Mouse (Mus musculus): Measurements from ENCODE around the gene Pdxdc1. TPM values are rescaled to one million over a fixed set of nuclear protein-coding genes. Genes with fewer than 3 reads are reported as not detected.

The Pdxdc1 gene
- polyA plus RNA-seq, 1 experiment from 2014 or later = 67.0 TPM

- no peak for ATAC-seq (replicated peaks)
- H3K4me3 ChIP-seq = no peak overlapping the region
- no peaks in the 10 kb centered on the region for H3K36me3 ChIP-seq
- no peak overlapping the region for H3K9ac ChIP-seq (replicated peaks)
- 88% methylated on average over 6 of the region's 6 CpGs for WGBS
- no peaks in the 10 kb centered on the region for H3K9me3 ChIP-seq
- H3K4me2 ChIP-seq (replicated peaks) = no peak overlapping the region
- H3K4me1 ChIP-seq = no peaks in the 10 kb centered on the region
- no peak overlapping the region for H3K27ac ChIP-seq (replicated peaks)
- no peaks in the 10 kb centered on the region for H3K27me3 ChIP-seq
These were observed 18.1 kb upstream of the Pdxdc1 start for GRCm38 (mm10) chr16:13921063-13921462.

DNA sequence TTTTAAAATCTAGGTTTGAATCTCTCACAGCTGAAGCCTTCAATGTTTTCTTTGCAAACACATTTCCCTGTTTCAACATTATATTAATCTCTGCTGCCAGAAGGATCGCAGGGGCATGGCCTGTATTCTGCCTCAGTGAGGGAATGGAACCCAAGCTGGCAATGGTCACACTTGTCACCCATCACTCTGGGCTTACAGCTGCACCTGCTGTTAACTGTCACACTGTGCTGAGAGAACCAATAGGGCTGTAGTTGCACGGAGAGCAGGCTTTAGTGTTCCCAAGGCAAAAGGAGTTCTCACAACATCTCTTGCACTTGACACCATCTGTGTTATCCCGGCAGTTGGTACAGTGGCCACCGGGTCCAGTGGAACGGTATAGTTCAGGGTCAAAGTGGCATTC, 17.2 kb upstream of the Pdxdc1 start:
- Histone ChIP-seq H3K36me3 (peaks cover 5% of the 10 kb centered on the region; the same call in 1 of the 2 replicates), H3K9ac (replicated peaks) (no peak overlapping the region), H3K9me3 (no peaks in the 10 kb centered on the region), H3K27ac (replicated peaks) (no peak overlapping the region), H3K4me3 (no peak overlapping the region), H3K27me3 (no peaks in the 10 kb centered on the region), H3K4me1 (no peaks in the 10 kb centered on the region), H3K4me2 (replicated peaks) (no peak overlapping the region)
- no peak for ATAC-seq (replicated peaks)
- WGBS = 94% methylated on average over 5 of the region's 5 CpGs

GRCm38 (mm10) chr16:13907297-13907696, 4.4 kb upstream of the Pdxdc1 start:
- WGBS = 89% methylated on average over 3 of the region's 3 CpGs
- H3K36me3 ChIP-seq = no peaks in the 10 kb centered on the region
- H3K27ac ChIP-seq (replicated peaks) = no peak overlapping the region
- ATAC-seq (replicated peaks) = no peak
- no peaks in the 10 kb centered on the region for H3K9me3 ChIP-seq
- H3K4me2 ChIP-seq (replicated peaks) = no peak overlapping the region
- no peak overlapping the region for H3K4me3 ChIP-seq
- no peaks in the 10 kb centered on the region for H3K27me3 ChIP-seq
- peaks cover 7% of the 10 kb centered on the region for H3K4me1 ChIP-seq
- no peak overlapping the region for H3K9ac ChIP-seq (replicated peaks)

GRCm38 (mm10) chr16:13903488-13903887, 557 bp upstream of the Pdxdc1 start:
- ATAC-seq (replicated peaks) = peak; percentile 92

DNA sequence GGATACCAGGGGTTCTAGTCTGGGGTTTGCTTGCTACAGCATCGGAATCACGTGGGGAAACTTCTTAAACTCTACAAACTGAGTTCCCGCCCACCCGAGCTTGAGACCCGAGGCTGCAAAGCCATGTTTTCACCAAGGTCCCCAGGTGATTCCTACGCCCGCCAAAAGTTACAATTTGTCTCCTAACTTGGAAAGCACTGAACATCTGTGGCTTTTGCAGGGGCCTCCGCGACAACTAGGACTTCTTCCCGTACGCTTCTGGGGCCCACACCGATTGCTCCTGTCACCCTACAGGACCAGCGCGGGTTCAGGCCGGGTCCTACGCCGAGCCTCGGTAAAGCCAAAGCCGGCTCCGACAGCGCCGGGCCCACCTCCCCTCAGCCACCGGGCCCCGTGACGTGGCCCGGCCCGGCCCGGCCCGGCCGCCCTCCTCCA, 517 bp downstream of the Pdxdc1 start:
- Histone ChIP-seq H3K36me3 (no peaks in the 10 kb centered on the region), H3K4me3 (peak overlapping the region; percentile 57), H3K9me3 (no peaks in the 10 kb centered on the region), H3K4me2 (replicated peaks) (peak overlapping the region; percentile 64), H3K4me1 (peaks cover 18% of the 10 kb centered on the region), H3K27ac (replicated peaks) (peak overlapping the region; percentile 89), H3K27me3 (no peaks in the 10 kb centered on the region), H3K9ac (replicated peaks) (peak overlapping the region; percentile 64)
- no peak; the same call in 1 of the 2 replicates for ATAC-seq (replicated peaks)
- under 1% methylated on average over 30 of the region's 30 CpGs for WGBS

More at GRCm38 (mm10) chr16:13903488-13903887, 557 bp upstream of the Pdxdc1 start:
- Histone ChIP-seq H3K4me2 (replicated peaks) (peak overlapping the region; percentile 64), H3K27me3 (no peaks in the 10 kb centered on the region), H3K9ac (replicated peaks) (peak overlapping the region; percentile 64), H3K4me3 (peak overlapping the region; percentile 57), H3K4me1 (peaks cover 18% of the 10 kb centered on the region), H3K36me3 (no peaks in the 10 kb centered on the region), H3K9me3 (no peaks in the 10 kb centered on the region), H3K27ac (replicated peaks) (peak overlapping the region; percentile 89)
- 5% methylated on average over 8 of the region's 8 CpGs for WGBS

- Histone ChIP-seq H3K27ac (replicated peaks) (no peak overlapping the region), H3K9ac (replicated peaks) (no peak overlapping the region), H3K36me3 (no peaks in the 10 kb centered on the region), H3K27me3 (no peaks in the 10 kb centered on the region), H3K4me3 (no peak overlapping the region), H3K4me1 (peaks cover 16% of the 10 kb centered on the region), H3K9me3 (no peaks in the 10 kb centered on the region), H3K4me2 (replicated peaks) (no peak overlapping the region)
- ATAC-seq (replicated peaks) = no peak
- WGBS = 66% methylated on average over 2 of the region's 2 CpGs
These were observed 4.0 kb downstream of the Pdxdc1 start for GRCm38 (mm10) chr16:13898981-13899380.

- 91% methylated on average over 3 of the region's 3 CpGs for WGBS
- peaks cover 2% of the 10 kb centered on the region; the same call in 1 of the 2 replicates for H3K4me1 ChIP-seq
These were observed 6.6 kb downstream of the Pdxdc1 start for GRCm38 (mm10) chr16:13896357-13896756.

DNA sequence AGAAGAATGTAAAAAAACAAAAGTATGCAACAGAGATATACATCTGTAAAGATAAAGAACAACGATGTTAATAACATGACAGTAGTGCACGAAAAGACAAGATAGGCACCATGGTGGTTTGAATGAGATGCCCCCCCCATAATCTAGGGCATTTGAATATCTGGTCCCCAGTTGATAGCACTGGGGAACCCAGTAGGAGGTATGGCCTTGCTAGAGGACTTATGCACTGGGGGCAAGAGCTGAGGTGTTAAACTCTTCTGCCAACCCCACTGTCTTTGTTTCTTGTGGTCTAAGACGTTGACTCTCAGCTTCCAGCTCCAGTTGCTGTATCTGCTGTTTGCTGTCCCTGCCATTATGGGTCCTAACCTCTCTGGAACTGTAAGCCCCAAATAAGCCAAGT, 7.2 kb downstream of the Pdxdc1 start:
- Histone ChIP-seq H3K36me3 (no peaks in the 10 kb centered on the region), H3K27me3 (no peaks in the 10 kb centered on the region), H3K4me2 (replicated peaks) (no peak overlapping the region), H3K27ac (replicated peaks) (no peak overlapping the region), H3K9me3 (no peaks in the 10 kb centered on the region), H3K4me3 (no peak overlapping the region), H3K9ac (replicated peaks) (no peak overlapping the region), H3K4me1 (no peaks in the 10 kb centered on the region)
- WGBS = 90% methylated on average over 3 of the region's 3 CpGs
- no peak for ATAC-seq (replicated peaks)

More at GRCm38 (mm10) chr16:13896357-13896756, 6.6 kb downstream of the Pdxdc1 start:
- no peak overlapping the region for H3K4me3 ChIP-seq
- H3K9me3 ChIP-seq = no peaks in the 10 kb centered on the region
- no peak overlapping the region for H3K4me2 ChIP-seq (replicated peaks)
- no peak for ATAC-seq (replicated peaks)
- no peak overlapping the region for H3K27ac ChIP-seq (replicated peaks)
- no peak overlapping the region for H3K9ac ChIP-seq (replicated peaks)
- no peaks in the 10 kb centered on the region for H3K27me3 ChIP-seq
- H3K36me3 ChIP-seq = no peaks in the 10 kb centered on the region

DNA sequence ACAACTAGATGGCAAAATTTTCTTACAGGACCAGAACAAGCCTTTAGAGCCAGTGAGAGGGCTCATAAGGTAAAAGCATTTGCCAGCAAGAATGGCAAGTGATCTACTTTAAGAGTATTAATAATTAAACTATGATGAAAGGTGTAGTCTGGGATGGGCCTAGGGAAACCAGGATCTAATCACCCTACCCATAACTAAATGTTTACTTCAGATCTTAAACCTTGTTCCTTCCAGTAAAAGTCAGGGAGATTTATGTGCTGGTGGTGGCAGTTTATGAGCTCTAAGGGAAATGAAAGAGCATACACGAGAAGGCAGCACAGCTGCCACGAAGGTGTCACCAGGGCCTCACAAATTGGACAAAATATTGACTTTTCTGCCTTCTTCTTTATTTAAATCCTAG, 8.8 kb downstream of the Pdxdc1 start:
- H3K4me1 ChIP-seq = no peaks in the 10 kb centered on the region
- H3K9ac ChIP-seq (replicated peaks) = no peak overlapping the region
- 95% methylated on average over 2 of the region's 2 CpGs for WGBS
- H3K27ac ChIP-seq (replicated peaks) = no peak overlapping the region
- no peak for ATAC-seq (replicated peaks)
- no peak overlapping the region for H3K4me2 ChIP-seq (replicated peaks)
- no peaks in the 10 kb centered on the region for H3K9me3 ChIP-seq
- no peak overlapping the region for H3K4me3 ChIP-seq
- no peaks in the 10 kb centered on the region for H3K27me3 ChIP-seq
- no peaks in the 10 kb centered on the region for H3K36me3 ChIP-seq

GRCm38 (mm10) chr16:13892850-13893249, 10.1 kb downstream of the Pdxdc1 start:
- Histone ChIP-seq H3K9me3 (no peaks in the 10 kb centered on the region), H3K4me3 (no peak overlapping the region), H3K4me2 (replicated peaks) (no peak overlapping the region), H3K36me3 (no peaks in the 10 kb centered on the region), H3K27ac (replicated peaks) (no peak overlapping the region), H3K9ac (replicated peaks) (no peak overlapping the region), H3K4me1 (no peaks in the 10 kb centered on the region), H3K27me3 (no peaks in the 10 kb centered on the region)
- no peak for ATAC-seq (replicated peaks)

DNA sequence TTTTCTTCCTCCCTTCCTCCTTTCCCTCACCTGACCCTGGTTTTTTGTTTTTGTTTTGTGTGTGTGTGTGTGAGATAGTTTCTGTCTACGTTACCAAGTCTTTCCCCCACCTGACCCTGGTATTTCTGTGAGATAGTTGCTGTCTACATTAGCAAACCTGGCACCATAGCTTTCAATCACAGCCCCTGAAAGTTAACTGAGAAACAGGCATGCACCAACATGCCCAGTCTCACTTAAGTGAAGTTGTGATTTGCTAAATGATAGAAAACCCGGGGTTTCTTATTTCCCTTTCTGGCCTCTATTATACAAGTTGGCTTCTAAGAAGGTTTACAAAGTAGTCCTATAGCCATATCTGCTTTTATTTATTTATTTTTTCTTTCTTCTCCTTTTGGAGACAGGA, 12.5 kb downstream of the Pdxdc1 start:
- Histone ChIP-seq H3K27me3 (no peaks in the 10 kb centered on the region), H3K36me3 (no peaks in the 10 kb centered on the region), H3K27ac (replicated peaks) (no peak overlapping the region), H3K9ac (replicated peaks) (no peak overlapping the region), H3K4me1 (no peaks in the 10 kb centered on the region), H3K4me3 (no peak overlapping the region), H3K9me3 (no peaks in the 10 kb centered on the region), H3K4me2 (replicated peaks) (no peak overlapping the region)
- 94% methylated on average over 2 of the region's 2 CpGs for WGBS
- no peak for ATAC-seq (replicated peaks)

DNA sequence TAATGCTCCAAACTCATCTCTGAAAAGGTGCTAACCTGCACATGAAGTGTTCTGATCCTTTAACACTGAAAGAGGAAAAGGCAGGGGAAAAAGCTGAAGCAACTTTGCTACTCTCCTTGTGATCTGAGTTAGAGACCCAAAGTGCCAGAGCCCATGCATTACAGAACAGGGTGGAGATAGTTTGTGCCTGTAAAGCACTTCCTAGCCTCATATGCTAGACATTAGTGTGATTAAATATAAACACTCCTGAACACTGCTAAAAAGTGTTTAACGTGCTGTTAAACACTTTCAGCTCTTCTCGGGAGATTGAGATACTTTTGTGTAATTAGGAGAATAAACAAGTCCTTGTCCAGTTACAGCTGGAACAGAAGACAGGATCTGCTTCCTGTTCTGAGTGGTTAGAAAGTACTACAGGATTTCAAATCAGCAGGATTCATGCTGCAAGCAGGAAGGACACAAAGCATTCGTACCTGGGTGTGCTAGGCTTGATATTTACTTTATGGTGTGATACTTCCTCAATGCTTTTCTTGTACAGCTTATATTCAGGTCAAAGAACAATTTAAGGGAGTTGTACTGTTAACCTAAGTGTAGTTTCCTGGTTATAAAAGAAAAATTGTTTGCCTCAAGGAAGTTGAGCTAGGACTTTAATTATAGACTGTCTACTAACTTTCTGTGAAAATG, 19.7 kb downstream of the Pdxdc1 start:
- Histone ChIP-seq H3K4me1 (no peaks in the 10 kb centered on the region), H3K36me3 (peaks cover 19% of the 10 kb centered on the region), H3K9me3 (no peaks in the 10 kb centered on the region), H3K27me3 (no peaks in the 10 kb centered on the region), H3K4me2 (replicated peaks) (no peak overlapping the region), H3K27ac (replicated peaks) (no peak overlapping the region), H3K4me3 (no peak overlapping the region), H3K9ac (replicated peaks) (no peak overlapping the region)
- ATAC-seq (replicated peaks) = no peak
- WGBS = 82% methylated on average over 3 of the region's 3 CpGs

GRCm38 (mm10) chr16:13875483-13875882, 27.4 kb downstream of the Pdxdc1 start:
- Histone ChIP-seq H3K9me3 (no peaks in the 10 kb centered on the region), H3K36me3 (peaks cover 45% of the 10 kb centered on the region), H3K4me2 (replicated peaks) (no peak overlapping the region), H3K4me3 (no peak overlapping the region), H3K4me1 (no peaks in the 10 kb centered on the region), H3K9ac (replicated peaks) (no peak overlapping the region), H3K27ac (replicated peaks) (no peak overlapping the region), H3K27me3 (no peaks in the 10 kb centered on the region)
- WGBS = 91% methylated on average over 4 of the region's 4 CpGs
- ATAC-seq (replicated peaks) = no peak

All from forebrain, embryonic 15.5 days (tissue).